Mouse (Mus musculus) limb, embryonic 14.5 days (tissue): ENCODE measurements at regions not wholly inside any gene's neighbourhood (a gene's known extent, or its start where the extent isn't known, plus 50 kb on each side); places are given as distances from the start of the nearest gene placed in this dataset.

Experiments
- ATAC-seq: fragments of 200-750 bp; cut with Nextera tagmentation; 2 replicates; pipeline ENCODE4 v1.8.0; 2017; ENCODE audit warnings: low read depth, moderate number of reproducible peaks, moderate TSS enrichment; ENCODE audit not compliant: low FRiP score
- DNase-seq: peaks from one replicate; pipeline ENCODE4 v3.0.0-alpha.2; 2015; ENCODE audit warnings: low spot score
- H3K27ac ChIP-seq: fragments of 300-500 bp; sonication (generic); replicated peaks from 2 replicates; pipeline ENCODE4 v1.5.1; 2014; ENCODE audit warnings: low read depth, mild to moderate bottlenecking, low read length, moderate library complexity, mixed read lengths
- H3K27me3 ChIP-seq: fragments of 300-500 bp; sonication (generic); 2 replicates; pipeline ENCODE4 v1.6.1; 2014; ENCODE audit warnings: low read length, mixed read lengths; ENCODE audit not compliant: control insufficient read depth, insufficient read depth
- H3K36me3 ChIP-seq: fragments of 300-500 bp; sonication (generic); 2 replicates; pipeline ENCODE4 v1.6.1; 2014; ENCODE audit warnings: mild to moderate bottlenecking, low read length, moderate library complexity, mixed read lengths; ENCODE audit not compliant: control insufficient read depth, insufficient read depth
- H3K4me1 ChIP-seq: fragments of 300-500 bp; sonication (generic); 2 replicates; pipeline ENCODE4 v1.6.1; 2014; ENCODE audit warnings: antibody characterized with exemption, low read length, mixed read lengths; ENCODE audit not compliant: control insufficient read depth, insufficient read depth
- H3K4me2 ChIP-seq: fragments of 300-500 bp; sonication (generic); replicated peaks from 2 replicates; pipeline ENCODE4 v1.6.1; 2014; ENCODE audit warnings: low read depth, mild to moderate bottlenecking, low read length, moderate library complexity; ENCODE audit not compliant: severe bottlenecking
- H3K4me3 ChIP-seq: fragments of 300-500 bp; sonication (generic); replicated peaks from 2 replicates; pipeline ENCODE4 v1.5.1; 2014; ENCODE audit warnings: low read length
- H3K9ac ChIP-seq: fragments of 300-500 bp; sonication (generic); 2 replicates; pipeline ENCODE4 v1.6.1; 2014; ENCODE audit warnings: mild to moderate bottlenecking, low read depth, low read length, moderate library complexity; ENCODE audit not compliant: severe bottlenecking
- H3K9me3 ChIP-seq: fragments of 300-500 bp; sonication (generic); 2 replicates; pipeline ENCODE4 v1.6.1; 2016; ENCODE audit warnings: low read length; ENCODE audit not compliant: control insufficient read depth
- POLR2A ChIP-seq: fragments of 200-500 bp; IDR thresholded peaks from 2 replicates; pipeline ENCODE4 v1.8.0; 2012; ENCODE audit warnings: inconsistent platforms, mild to moderate bottlenecking, moderate library complexity, borderline replicate concordance; ENCODE audit not compliant: insufficient read depth, insufficient read length; ENCODE audit errors: extremely low read depth
- WGBS: fragments of 180-500 bp; shearing (Covaris S2); extraction: QIAGEN DNeasy Blood & Tissue Kit; methylation state at CpG from one replicate; pipeline ENCODE4 v1.1.7; 2014; 5-methylcytosine and 5-hydroxymethylcytosine counted together

- WGBS = 71% methylated on average over 9 of the region's 9 CpGs
- ATAC-seq = no peak
- no peak for TF ChIP-seq POLR2A
- H3K9ac ChIP-seq = no peak overlapping the region
- H3K27me3 ChIP-seq = no peaks in the 10 kb centered on the region
- no peak for DNase-seq
- no peak overlapping the region for H3K4me3 ChIP-seq
- H3K27ac ChIP-seq = no peak overlapping the region
- H3K9me3 ChIP-seq = no peaks in the 10 kb centered on the region
- no peak overlapping the region for H3K4me2 ChIP-seq
- H3K4me1 ChIP-seq = no peaks in the 10 kb centered on the region
- H3K36me3 ChIP-seq = no peaks in the 10 kb centered on the region
These were observed 74.6 kb upstream of the Olfr275 start for GRCm38 (mm10) chr4:52739543-52740474.

- no peaks in the 10 kb centered on the region for H3K9me3 ChIP-seq
- DNase-seq (no peak), ATAC-seq (no peak)
- TF ChIP-seq POLR2A = no peak
- H3K9ac ChIP-seq = no peak overlapping the region
- H3K36me3 ChIP-seq = no peaks in the 10 kb centered on the region
- H3K27ac ChIP-seq = no peak overlapping the region
- no peaks in the 10 kb centered on the region for H3K4me1 ChIP-seq
- no peak overlapping the region for H3K4me3 ChIP-seq
- 43% methylated on average over 8 of the region's 8 CpGs for WGBS
- no peak overlapping the region for H3K4me2 ChIP-seq
- H3K27me3 ChIP-seq = no peaks in the 10 kb centered on the region
These were observed 61.4 kb upstream of the Olfr275 start for GRCm38 (mm10) chr4:52752838-52753509.
